Mouse (Mus musculus) kidney, postnatal 4 days (tissue): ENCODE results near the gene Masp2.

Experiments
- DNase-seq, 2 experiments: peaks; one replicate each; pipeline ENCODE4 v3.0.0; 2021; ENCODE audit warnings: mixed read lengths in 2 of 2

The Masp2 gene

GRCm38 (mm10) chr4:148601871-148602270 is 483 bp upstream of the Masp2 start:
- DNase-seq = no peak

DNA sequence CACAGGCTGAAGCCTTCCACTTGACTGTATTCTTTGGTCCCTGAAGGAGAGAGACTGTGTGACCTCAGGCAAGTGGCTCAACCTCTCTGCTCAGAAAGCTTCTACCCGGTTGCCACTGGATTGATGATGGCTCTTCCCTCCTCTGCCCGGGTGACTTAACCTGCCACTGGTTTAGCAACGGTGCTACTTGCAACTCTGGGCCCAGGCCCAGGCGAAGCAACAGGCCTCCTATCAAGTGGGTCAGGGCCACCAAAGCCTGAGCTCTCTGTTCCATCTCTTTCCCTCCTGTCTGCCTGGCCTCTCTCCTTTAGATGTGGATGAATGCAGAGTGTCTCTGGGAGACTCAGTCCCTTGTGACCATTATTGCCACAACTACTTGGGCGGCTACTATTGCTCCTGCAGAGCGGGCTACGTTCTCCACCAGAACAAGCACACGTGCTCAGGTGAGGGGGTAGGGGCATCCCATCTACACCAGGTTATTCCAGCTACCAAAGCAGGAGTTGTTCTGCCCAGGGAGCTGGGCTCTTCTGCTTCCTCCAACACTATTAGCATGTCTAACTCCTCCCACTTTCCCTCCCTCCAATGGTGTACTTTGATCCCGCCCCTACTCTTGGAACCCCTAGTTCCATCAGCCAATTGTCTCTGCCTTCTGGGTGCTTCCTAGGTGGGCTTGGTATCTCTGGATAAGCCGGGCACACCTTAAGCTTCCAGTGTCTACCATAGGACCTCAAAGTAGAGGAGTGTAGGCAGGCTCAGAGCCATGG is 1.2 kb downstream of the Masp2 start:
- no peak for DNase-seq

DNA sequence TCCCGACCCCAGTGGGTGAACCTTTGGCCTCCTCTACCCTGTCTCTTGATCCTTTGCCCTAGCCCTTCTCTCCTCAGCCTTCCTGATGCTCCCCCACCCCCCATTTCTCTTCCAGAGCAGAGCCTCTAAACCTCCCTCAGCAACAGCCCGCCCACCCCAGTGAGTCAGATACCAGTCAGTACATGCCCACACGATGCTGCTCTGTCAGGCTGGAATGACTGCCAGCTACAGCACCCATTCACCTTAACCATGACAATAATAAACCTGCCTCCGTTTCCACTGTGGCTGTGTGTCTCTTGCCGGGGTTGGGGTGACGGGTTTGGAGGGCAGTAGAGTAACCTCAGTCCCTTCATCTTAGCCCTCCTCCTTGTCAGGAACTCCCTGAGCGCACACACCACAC is 1.8 kb downstream of the Masp2 start:
- no peak for DNase-seq

- peak; percentile 84 to 85 for DNase-seq
Measured at GRCm38 (mm10) chr4:148604541-148605165, 2.3 kb downstream of the Masp2 start.

DNA sequence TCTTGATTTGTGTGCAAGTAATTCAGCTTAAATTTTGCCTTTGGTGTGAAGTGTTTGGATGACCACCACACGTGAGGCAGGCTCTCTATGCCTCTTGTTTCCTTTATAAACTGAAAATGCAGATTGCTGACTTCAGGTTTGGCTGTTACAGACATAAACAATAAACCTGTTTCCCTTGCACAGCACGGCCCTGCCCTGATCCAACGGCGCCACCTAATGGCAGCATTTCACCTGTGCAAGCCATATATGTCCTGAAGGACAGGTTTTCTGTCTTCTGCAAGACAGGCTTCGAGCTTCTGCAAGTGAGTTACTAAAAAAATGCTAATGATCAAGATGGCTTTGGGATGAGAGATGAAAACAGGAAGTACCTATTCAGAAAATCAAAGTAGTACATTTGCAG is 5.4 kb downstream of the Masp2 start:
- peak; percentile 91 to 92 for DNase-seq

DNA sequence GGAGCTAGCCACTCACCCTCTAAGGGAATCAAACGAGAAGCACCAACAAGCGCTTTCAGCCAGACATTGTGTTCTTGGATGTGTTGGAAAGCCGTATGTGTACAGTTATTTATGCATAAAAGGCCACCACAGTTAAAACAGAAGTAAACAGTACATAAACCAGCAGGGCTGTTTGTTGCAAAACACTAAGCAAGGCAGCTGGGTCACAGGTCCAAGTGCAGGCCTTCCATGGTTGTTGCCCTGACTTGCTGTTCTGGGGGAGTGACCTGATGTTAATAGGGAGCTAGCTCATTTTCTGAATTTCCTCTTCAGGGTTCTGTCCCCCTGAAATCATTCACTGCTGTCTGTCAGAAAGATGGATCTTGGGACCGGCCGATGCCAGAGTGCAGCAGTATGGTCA is 7.5 kb downstream of the Masp2 start:
- DNase-seq = no peak

- DNase-seq = no peak
Measured at GRCm38 (mm10) chr4:148610631-148611364, 8.4 kb downstream of the Masp2 start.

GRCm38 (mm10) chr4:148612557-148612956 is 10.2 kb downstream of the Masp2 start:
- DNase-seq = no peak

- DNase-seq = no peak
Measured at GRCm38 (mm10) chr4:148613738-148614137, 11.4 kb downstream of the Masp2 start.

DNA sequence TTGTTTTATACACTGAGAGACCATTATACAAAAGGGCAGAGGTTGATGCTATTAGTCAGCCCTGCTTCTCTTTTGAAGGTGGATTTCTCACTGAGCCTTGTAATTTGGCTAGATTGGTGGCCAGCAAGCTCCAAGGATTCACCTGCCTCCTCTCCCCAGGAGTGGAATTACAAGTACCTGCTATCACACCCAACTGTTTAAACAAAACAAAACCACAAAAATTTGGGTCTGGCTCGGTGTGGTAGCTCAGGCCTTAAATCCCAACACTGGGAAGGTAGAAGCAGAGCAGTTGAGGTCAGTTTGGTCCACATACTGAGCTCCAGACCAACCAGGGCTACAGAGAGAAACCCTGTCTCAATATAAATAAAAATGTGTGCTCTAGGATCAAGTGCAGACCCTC is 17.5 kb downstream of the Masp2 start:
- DNase-seq = no peak

DNA sequence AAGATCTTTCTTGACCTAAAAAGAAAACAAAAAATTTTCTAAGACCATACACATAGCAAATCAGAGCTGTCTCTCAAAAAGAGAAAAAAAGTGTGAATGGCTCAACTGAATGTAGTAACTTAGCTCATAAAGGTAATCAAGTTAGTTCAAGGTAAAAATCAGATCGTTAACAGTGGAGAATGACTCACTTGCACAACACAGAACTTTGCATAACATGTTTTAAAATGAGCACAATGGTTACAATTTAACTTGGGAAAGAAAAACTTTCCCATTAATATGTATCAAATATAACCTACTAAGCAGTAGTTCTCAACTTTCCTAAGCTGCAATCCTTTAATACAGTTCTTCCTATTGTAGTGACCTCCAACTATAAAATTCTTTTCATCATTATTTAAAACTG is 18.4 kb downstream of the Masp2 start:
- DNase-seq = no peak

DNA sequence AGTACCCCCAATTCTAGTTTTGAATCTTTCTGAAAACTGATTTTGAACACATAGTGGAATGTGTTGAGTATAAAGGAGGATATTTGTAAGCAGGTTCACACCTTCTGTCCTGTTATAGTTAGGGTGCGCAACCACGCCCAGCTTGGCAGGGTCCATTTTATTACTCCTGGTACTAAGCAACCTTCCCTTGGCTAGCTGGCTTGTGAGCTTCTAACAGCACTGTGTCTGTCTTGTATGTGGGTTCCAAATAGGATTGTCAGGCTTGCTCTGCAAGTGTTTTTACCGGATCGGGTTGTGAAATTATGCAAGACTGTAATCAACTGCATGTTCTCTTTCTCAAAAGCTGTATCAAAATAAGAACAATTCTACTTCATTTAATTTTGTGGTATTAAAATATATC is 20.1 kb downstream of the Masp2 start:
- DNase-seq = no peak

DNA sequence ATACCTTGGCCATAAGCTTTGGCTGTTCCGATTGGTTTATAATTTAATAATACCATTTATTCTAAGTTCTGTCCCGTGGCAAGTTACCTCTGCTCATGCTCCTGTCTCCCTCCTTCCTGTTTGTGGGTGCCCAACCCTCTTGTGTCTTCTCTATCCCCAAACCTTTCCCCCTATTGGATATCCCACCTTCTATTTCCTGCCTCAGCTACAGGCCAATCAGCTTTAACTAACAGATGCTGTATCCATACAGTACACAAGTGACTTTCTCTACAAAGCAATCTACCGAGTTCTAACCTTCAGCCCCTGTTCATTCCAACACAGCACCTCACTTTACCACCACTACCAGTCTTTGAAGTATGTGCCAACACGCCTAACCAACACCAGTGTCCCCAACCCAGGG is 21.3 kb downstream of the Masp2 start:
- DNase-seq = no peak

DNA sequence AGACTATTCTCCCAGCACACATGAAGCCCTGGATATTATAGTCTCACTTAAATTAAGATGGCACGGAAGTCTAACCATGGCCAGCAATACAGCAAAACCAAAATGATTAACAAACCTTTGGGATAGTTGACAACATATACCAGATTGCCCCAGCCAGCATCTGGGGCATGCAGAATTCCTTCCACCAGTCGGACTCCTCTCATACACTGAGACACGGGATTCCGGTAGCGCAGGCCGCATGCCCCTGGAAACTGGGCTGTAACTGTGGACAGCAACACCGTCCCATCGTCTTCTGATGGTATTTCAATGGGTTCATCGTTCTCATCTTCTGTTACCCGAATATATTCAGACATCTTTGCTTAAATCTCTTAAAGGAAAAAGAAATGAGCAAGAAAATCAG is 22.7 kb downstream of the Masp2 start:
- DNase-seq = no peak

DNA sequence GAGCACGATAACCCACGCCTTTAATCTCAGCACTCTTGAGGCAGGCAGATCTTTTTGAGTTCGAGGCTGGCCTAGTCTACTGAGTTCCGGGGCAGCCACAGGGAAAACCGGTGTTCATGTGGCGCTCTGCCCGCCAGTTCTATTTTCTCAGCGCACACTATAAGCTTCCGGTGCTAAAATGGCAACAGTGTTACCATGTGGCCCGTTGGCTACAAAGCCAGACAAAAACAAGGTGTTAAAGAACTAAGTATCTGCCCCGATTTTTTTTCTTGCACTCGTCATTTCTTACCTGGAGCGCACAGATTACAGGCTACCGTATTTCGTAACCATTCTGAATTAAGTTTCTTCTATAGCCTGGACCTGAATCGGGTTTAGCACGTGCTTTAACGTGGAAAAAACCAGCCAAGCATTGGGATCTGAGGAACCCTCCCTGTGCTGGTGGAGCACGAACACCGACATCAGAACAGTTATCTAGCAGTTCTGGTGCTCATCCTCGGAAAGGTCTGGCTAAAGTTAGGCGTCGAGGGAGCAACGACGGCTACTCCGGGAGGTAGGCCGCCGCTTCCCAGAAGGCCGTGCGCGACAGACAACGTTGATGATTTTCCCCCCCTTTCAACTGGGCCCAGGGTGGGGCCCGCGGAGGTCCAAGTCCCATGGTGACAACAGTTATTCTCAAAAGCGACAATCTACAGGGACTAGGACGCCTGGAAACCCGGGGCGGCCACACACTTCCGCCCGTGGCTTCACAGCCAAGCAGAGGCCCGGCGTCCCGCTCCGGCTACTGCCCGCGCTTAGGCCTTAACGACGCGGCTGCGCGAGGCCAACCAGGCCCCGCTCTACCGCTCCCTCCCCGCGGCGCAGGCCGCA is 23.6 kb downstream of the Masp2 start:
- DNase-seq = peak; percentile 33 to 53

DNA sequence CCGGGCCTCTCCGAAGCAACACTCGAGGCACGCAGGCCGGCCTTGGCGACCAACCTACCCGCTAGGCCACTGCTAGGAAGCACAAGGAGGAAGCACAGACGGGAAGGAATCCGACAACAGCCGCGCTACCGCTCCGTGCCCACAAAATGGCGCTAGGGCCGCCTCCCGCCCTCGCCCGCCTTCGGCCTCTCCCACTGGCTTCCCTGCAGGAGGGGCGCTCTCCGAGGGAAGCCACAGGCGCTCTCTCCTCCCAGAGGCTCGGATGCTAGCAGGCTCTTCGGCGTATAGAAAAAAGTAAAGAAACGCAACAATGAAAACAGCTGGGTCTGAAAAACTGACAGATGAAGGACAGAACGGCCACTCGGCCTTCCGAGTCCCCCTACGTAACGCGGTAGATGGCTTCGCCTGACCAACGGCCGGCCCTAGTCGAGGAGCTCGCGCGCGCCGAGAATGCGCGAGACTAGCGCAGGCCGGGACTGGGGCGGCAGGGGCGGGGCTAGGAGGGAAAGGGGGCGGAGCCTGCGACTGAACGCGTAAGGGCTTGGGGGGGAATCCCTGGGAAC is 24.4 kb downstream of the Masp2 start, which contains the start of gene Tardbp:
Tardbp (minus strand) TSS at position 397 of the 563 bp plus-strand sequence.
- peak; percentile 99 for DNase-seq

- no peak for DNase-seq
Measured at GRCm38 (mm10) chr4:148627246-148627645, 24.9 kb downstream of the Masp2 start.

GRCm38 (mm10) chr4:148632013-148632692 is 29.8 kb downstream of the Masp2 start:
- peak in 1 of 2 experiments; percentile 46 for DNase-seq

DNA sequence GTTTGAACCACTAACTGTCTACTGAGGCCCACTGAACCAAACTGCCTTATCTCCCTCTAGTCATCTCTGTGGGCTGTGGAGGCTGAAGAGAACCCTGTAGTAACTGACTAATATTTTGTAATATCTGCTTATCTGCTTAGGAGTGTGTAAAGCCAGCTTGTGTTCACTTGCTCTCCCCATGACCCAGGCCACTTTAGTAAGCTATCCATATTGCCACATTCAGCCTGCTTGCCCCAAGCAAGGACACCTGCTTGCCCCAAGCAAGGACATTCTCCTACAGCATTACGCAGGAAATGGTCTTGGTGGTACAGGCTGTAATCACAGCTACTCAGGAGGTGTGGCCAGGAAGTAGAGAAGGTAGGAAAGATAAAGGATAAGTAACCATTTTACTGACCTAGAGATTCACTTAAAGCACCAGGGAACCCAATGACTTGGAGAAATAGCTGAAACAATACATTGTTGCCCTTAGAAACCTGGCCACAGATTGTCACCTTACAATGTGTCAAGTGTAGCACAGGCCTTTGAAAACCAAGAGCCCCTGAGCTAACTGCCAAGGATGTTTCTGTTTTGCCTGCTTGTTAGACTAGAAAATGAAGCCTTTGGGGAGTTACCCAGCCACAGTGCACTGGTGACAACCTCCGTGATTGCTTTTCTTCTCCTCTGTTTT is 31.2 kb downstream of the Masp2 start:
- DNase-seq = no peak

GRCm38 (mm10) chr4:148635309-148635708 is 33.0 kb downstream of the Masp2 start:
- no peak for DNase-seq

GRCm38 (mm10) chr4:148638302-148638701 is 35.9 kb downstream of the Masp2 start:
- no peak for DNase-seq
